Mouse (Mus musculus) midbrain, embryonic 14.5 days (tissue): ENCODE measurements around the gene Tnk1. TPM values are rescaled to one million over a fixed set of nuclear protein-coding genes. Genes with fewer than 3 reads are reported as not detected.

Source experiments
- ATAC-seq: fragments of 200-750 bp; cut with Nextera tagmentation; 2 replicates; pipeline ENCODE4 v1.8.0; 2017; ENCODE audit warnings: moderate number of reproducible peaks, moderate library complexity; ENCODE audit not compliant: low FRiP score, low TSS enrichment
- DNase-seq: peaks from one replicate; pipeline ENCODE4 v3.0.0-alpha.2; 2015
- H3K27ac ChIP-seq: fragments of 300-500 bp; sonication (generic); replicated peaks from 2 replicates; pipeline ENCODE4 v1.5.1; 2014; ENCODE audit warnings: mild to moderate bottlenecking, low read depth, low read length, moderate library complexity
- H3K27me3 ChIP-seq: fragments of 300-500 bp; sonication (generic); 2 replicates; pipeline ENCODE4 v1.6.1; 2014; ENCODE audit warnings: low read length, control low read depth, mixed read lengths; ENCODE audit not compliant: control insufficient read depth, insufficient read depth
- H3K36me3 ChIP-seq: fragments of 300-500 bp; sonication (generic); 2 replicates; pipeline ENCODE4 v1.6.1; 2014; ENCODE audit warnings: low read length, control low read depth; ENCODE audit not compliant: control insufficient read depth, insufficient read depth
- H3K4me1 ChIP-seq: fragments of 300-500 bp; sonication (generic); 2 replicates; pipeline ENCODE4 v1.6.1; 2014; ENCODE audit warnings: mild to moderate bottlenecking, antibody characterized with exemption, low read length, control low read depth; ENCODE audit not compliant: control insufficient read depth, insufficient read depth
- H3K4me2 ChIP-seq: fragments of 300-500 bp; sonication (generic); 2 replicates; pipeline ENCODE4 v1.6.1; 2014; ENCODE audit warnings: mild to moderate bottlenecking, low read length, moderate library complexity
- H3K4me3 ChIP-seq: fragments of 300-500 bp; sonication (generic); replicated peaks from 2 replicates; pipeline ENCODE4 v1.5.1; 2014; ENCODE audit warnings: low read depth, low read length
- H3K9ac ChIP-seq: fragments of 300-500 bp; sonication (generic); replicated peaks from 2 replicates; pipeline ENCODE4 v1.6.1; 2014; ENCODE audit warnings: mild to moderate bottlenecking, low read length, moderate library complexity
- H3K9me3 ChIP-seq: fragments of 300-500 bp; sonication (generic); 2 replicates; pipeline ENCODE4 v1.6.1; 2016; ENCODE audit warnings: low read length, control low read depth, mixed read lengths; ENCODE audit not compliant: control insufficient read depth
- WGBS: fragments of 180-500 bp; shearing (Covaris S2); extraction: QIAGEN DNeasy Blood & Tissue Kit; methylation state at CpG from one replicate; pipeline ENCODE4 v1.1.7; 2014; 5-methylcytosine and 5-hydroxymethylcytosine counted together
- polyA plus RNA-seq: library from polyadenylated mRNA; unstranded; fragments of >200 nt; fragmentation: Nextera tagmentation; extraction: Ambion mirVana; gene quantifications from 2 replicates; pipeline ENCODE4 v1.2.1, GENCODE M21; 2014

Tnk1 gene
- polyA plus RNA-seq, 1 experiment from 2014 or later, result not detected

DNA sequence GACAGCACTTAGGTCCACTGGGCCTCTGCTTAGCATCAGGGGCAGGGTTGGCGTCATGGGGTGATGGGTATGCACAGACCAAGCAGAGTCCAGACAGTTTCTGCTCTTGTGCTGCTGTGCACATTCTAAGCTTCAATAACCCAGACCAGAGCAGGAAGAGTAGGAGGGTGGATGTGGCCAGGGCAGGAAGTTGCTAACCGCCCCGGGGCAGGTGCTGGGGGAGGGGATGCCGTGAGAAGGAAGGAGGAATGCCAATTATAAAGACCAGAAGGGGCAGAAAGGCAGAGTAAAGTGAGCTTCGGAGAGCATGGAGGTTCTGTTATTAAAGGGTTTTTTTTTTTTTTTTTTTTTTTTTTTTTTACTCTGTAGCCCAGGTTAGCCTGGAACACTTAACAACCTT lies 36.1 kb upstream of the Tnk1 start:
- Histone ChIP-seq H3K4me1 (peaks cover 12% of the 10 kb centered on the region), H3K27ac (no peak overlapping the region), H3K27me3 (no peaks in the 10 kb centered on the region), H3K36me3 (no peaks in the 10 kb centered on the region), H3K9ac (no peak overlapping the region), H3K4me2 (no peak overlapping the region), H3K4me3 (no peak overlapping the region), H3K9me3 (no peaks in the 10 kb centered on the region)
- DNase-seq, result no peak
- 84% methylated on average over 5 of the region's 5 CpGs for WGBS
- no peak for ATAC-seq

- no peak overlapping the region for H3K27ac ChIP-seq
- no peak overlapping the region for H3K4me3 ChIP-seq
- H3K9ac ChIP-seq, result no peak overlapping the region
- ATAC-seq, result no peak
- no peaks in the 10 kb centered on the region for H3K27me3 ChIP-seq
- no peaks in the 10 kb centered on the region for H3K36me3 ChIP-seq
- 82% methylated on average over 4 of the region's 4 CpGs for WGBS
- peak; percentile 20 for DNase-seq
- no peak overlapping the region for H3K4me2 ChIP-seq
- H3K4me1 ChIP-seq, result no peaks in the 10 kb centered on the region
- no peaks in the 10 kb centered on the region for H3K9me3 ChIP-seq
These were observed 33.0 kb upstream of the Tnk1 start for GRCm38 (mm10) chr11:69891482-69891881.

DNA sequence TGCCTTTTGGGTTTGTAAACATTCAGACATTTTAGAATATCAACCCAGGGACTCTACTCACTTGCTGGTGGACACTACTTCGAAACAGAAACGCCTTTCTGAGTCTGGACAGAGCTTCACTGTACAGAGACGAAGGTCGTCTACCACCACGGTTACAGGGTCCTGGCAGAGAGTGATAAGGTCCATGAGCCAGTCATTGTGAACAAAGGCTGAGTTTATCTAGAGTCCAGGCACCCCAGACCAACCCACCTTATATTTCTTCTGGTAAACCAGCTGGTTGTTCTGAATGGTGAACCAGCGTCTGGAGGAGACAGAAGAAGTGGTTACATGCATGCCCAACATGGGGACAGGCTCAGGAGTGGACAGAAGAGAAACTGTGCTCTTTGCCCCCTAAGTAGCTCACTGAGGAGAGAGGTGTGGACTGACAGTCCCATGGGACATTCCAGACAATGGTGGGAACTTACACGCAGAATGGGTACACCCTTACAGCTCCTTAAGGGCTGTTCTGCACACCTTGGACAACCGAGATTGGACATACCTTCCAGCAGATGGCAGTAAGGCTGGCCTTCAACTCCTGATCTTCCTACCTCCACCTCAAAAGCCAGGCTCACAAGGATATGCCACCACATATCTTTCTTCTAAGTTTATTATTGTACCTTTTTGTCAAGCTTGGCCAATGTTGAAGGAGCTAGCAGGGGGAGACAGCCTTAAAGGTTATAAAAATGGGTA lies 28.5 kb upstream of the Tnk1 start:
- Histone ChIP-seq H3K9ac (no peak overlapping the region), H3K4me1 (no peaks in the 10 kb centered on the region), H3K27ac (no peak overlapping the region), H3K36me3 (no peaks in the 10 kb centered on the region), H3K4me3 (no peak overlapping the region), H3K27me3 (0 out of 2 replicates have a peak, but pooled peaks cover 6% of the 10 kb centered on the region), H3K4me2 (no peak overlapping the region), H3K9me3 (no peaks in the 10 kb centered on the region)
- 82% methylated on average over 8 of the region's 8 CpGs for WGBS
- ATAC-seq, result no peak
- no peak for DNase-seq

GRCm38 (mm10) chr11:69884663-69885062 lies 26.1 kb upstream of the Tnk1 start:
- Histone ChIP-seq H3K27me3 (peaks cover 17% of the 10 kb centered on the region; the same call in 1 of the 2 replicates), H3K9ac (no peak overlapping the region), H3K36me3 (no peaks in the 10 kb centered on the region), H3K27ac (no peak overlapping the region), H3K9me3 (no peaks in the 10 kb centered on the region), H3K4me3 (no peak overlapping the region), H3K4me1 (peaks cover 14% of the 10 kb centered on the region), H3K4me2 (no peak overlapping the region)
- 85% methylated on average over 8 of the region's 8 CpGs for WGBS
- DNase-seq (no peak), ATAC-seq (no peak)

DNA sequence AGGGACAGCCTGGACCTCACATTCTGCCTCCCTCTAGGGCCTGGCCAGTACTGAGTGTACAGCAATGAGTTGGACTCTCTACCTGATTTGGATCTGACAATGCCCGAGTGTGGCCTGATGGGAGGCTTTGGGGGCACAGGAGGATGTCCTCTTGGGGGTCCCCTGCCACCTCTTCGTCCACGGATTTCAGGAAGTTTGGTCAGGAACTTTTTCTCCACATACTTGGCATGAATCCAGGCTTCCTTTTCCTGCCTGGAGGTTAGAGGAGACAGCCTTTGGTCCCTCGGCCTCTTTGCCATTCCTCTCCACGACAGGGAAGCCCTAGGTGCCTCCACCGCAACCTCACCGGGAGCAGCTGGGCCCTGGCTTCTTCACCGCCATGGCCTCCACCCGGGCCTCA lies 25.7 kb upstream of the Tnk1 start:
- Histone ChIP-seq H3K27ac (no peak overlapping the region), H3K27me3 (peaks cover 17% of the 10 kb centered on the region; the same call in 1 of the 2 replicates), H3K36me3 (no peaks in the 10 kb centered on the region), H3K9ac (no peak overlapping the region), H3K9me3 (no peaks in the 10 kb centered on the region), H3K4me3 (no peak overlapping the region), H3K4me2 (no peak overlapping the region), H3K4me1 (peaks cover 14% of the 10 kb centered on the region)
- 88% methylated on average over 9 of the region's 9 CpGs for WGBS
- no peak for ATAC-seq
- DNase-seq, result no peak

DNA sequence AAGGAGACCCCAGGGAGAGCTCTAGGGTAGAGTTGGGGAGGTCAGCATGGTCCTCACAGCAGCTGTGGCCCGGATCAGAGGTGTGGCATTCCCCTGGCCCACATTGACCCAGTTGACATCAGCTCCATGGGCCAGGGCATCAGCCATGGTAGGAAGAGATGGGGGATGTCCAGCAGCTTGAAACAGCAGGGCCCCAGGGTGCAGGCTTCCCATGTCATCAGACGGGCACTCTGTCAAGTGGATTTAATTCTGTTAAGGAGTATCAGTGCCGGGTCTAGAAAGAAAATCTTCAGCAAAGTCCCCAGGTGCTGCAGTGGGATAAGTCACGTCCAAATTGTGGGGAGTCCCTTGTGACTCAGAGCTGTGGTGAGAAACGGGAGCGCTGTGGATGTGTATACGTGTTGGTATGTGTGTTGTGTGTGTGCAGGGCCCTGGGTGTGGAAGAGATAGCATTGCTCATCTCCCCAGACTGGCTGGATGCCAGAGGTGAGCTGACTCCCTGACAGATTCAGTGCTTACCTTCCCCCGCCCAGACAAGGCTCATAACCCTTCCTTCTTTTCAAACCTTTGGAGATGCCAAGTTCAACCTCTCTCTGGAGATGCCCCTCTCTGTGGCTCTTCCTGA lies 25.1 kb upstream of the Tnk1 start:
- no peak overlapping the region for H3K4me3 ChIP-seq
- H3K9me3 ChIP-seq, result no peaks in the 10 kb centered on the region
- no peak for ATAC-seq
- no peak overlapping the region for H3K9ac ChIP-seq
- peaks cover 14% of the 10 kb centered on the region for H3K4me1 ChIP-seq
- H3K36me3 ChIP-seq, result no peaks in the 10 kb centered on the region
- no peak overlapping the region for H3K4me2 ChIP-seq
- DNase-seq, result no peak
- 87% methylated on average over 8 of the region's 8 CpGs for WGBS
- peaks cover 17% of the 10 kb centered on the region; the same call in 1 of the 2 replicates for H3K27me3 ChIP-seq
- no peak overlapping the region for H3K27ac ChIP-seq

GRCm38 (mm10) chr11:69883066-69883465 lies 24.5 kb upstream of the Tnk1 start:
- 61% methylated on average over 4 of the region's 4 CpGs for WGBS
- peaks cover 17% of the 10 kb centered on the region; the same call in 1 of the 2 replicates for H3K27me3 ChIP-seq
- H3K9me3 ChIP-seq, result no peaks in the 10 kb centered on the region
- H3K36me3 ChIP-seq, result no peaks in the 10 kb centered on the region
- no peak overlapping the region for H3K4me2 ChIP-seq
- no peak for ATAC-seq
- no peak overlapping the region for H3K9ac ChIP-seq
- peaks cover 14% of the 10 kb centered on the region for H3K4me1 ChIP-seq
- DNase-seq, result no peak
- H3K4me3 ChIP-seq, result no peak overlapping the region
- no peak overlapping the region for H3K27ac ChIP-seq

GRCm38 (mm10) chr11:69881787-69882670 lies 23.5 kb upstream of the Tnk1 start:
- H3K9ac ChIP-seq, result peak overlapping the region; percentile 44; the same call in 1 of the 2 replicates
- H3K4me2 ChIP-seq, result peak overlapping the region; percentile 69
- H3K27me3 ChIP-seq, result peaks cover 17% of the 10 kb centered on the region; the same call in 1 of the 2 replicates
- H3K27ac ChIP-seq, result no peak overlapping the region
- peak overlapping the region; percentile 40 for H3K4me3 ChIP-seq
- H3K9me3 ChIP-seq, result no peaks in the 10 kb centered on the region
- no peaks in the 10 kb centered on the region for H3K36me3 ChIP-seq
- no peak for ATAC-seq
- WGBS, result 58% methylated on average over 21 of the region's 21 CpGs
- H3K4me1 ChIP-seq, result peaks cover 14% of the 10 kb centered on the region
- DNase-seq, result no peak
